Mouse (Mus musculus) frontal cortex, postnatal 36 days (tissue): ENCODE measurements around the gene Sema6c.
"Not testable (repeated sequence)": the region's sequence is repeated elsewhere in the genome, so short reads cannot be mapped to it uniquely, and the experiment has no call there.

ENCODE experiments used
- DNase-seq, 2 experiments: peaks; one replicate each; pipeline ENCODE4 v3.0.0; 2022; ENCODE audit warnings: low spot score in 2 of 2

Sema6c gene

GRCm38 (mm10) chr3:95159987-95160963 is at the start of gene Sema6c:
Sema6c (plus strand) TSS chr3:95160457.
- DNase-seq, result peak; percentile 83 to 86

GRCm38 (mm10) chr3:95110911-95111726 is 49.1 kb upstream of the Sema6c start, which contains the start of gene Vps72:
Vps72 (plus strand) TSS chr3:95111022.
- DNase-seq, result peak; percentile 94

GRCm38 (mm10) chr3:95112760-95113159 is 47.5 kb upstream of the Sema6c start:
- no peak for DNase-seq

GRCm38 (mm10) chr3:95117751-95118150 is 42.5 kb upstream of the Sema6c start:
- no peak for DNase-seq

GRCm38 (mm10) chr3:95121580-95121979 is 38.7 kb upstream of the Sema6c start:
- DNase-seq, result no peak

GRCm38 (mm10) chr3:95124246-95124645 is 36.0 kb upstream of the Sema6c start, which contains the start of gene Tmod4:
Tmod4 (plus strand) TSS chr3:95124476.
- no peak for DNase-seq

GRCm38 (mm10) chr3:95124972-95125371 is 35.3 kb upstream of the Sema6c start:
- peak in 1 of 2 experiments; percentile 39 for DNase-seq

GRCm38 (mm10) chr3:95129226-95129651 is 31.0 kb upstream of the Sema6c start:
- DNase-seq, result no peak

GRCm38 (mm10) chr3:95130081-95130480 is 30.2 kb upstream of the Sema6c start:
- DNase-seq, result no peak

GRCm38 (mm10) chr3:95132389-95132788 is 27.9 kb upstream of the Sema6c start:
- not testable (repeated sequence) for DNase-seq

GRCm38 (mm10) chr3:95133176-95133575 is 27.1 kb upstream of the Sema6c start:
- no peak for DNase-seq

GRCm38 (mm10) chr3:95133680-95134101 is 26.6 kb upstream of the Sema6c start, which contains the start of the genes Scnm1 and Lysmd1:
Scnm1 (minus strand) TSS chr3:95134011.
Lysmd1 (plus strand) TSS chr3:95134088.
- DNase-seq, result peak; percentile 88 to 95

GRCm38 (mm10) chr3:95134133-95134532 is 26.1 kb upstream of the Sema6c start:
- not testable (repeated sequence) for DNase-seq

- peak in 1 of 2 experiments; percentile 43 for DNase-seq
Observed at GRCm38 (mm10) chr3:95135023-95135422, 25.2 kb upstream of the Sema6c start.

GRCm38 (mm10) chr3:95135433-95136052 is 24.7 kb upstream of the Sema6c start:
- no peak for DNase-seq

- DNase-seq, result no peak
Observed at GRCm38 (mm10) chr3:95136336-95136735, 23.9 kb upstream of the Sema6c start.

GRCm38 (mm10) chr3:95139586-95140288 is 20.5 kb upstream of the Sema6c start:
- DNase-seq, result no peak

- DNase-seq, result no peak
Observed at GRCm38 (mm10) chr3:95140289-95140595, 20.0 kb upstream of the Sema6c start.

- no peak for DNase-seq
Observed at GRCm38 (mm10) chr3:95140795-95141194, 19.5 kb upstream of the Sema6c start.

- DNase-seq, result no peak
Observed at GRCm38 (mm10) chr3:95141474-95141873, 18.8 kb upstream of the Sema6c start.
